Mouse (Mus musculus) CH12.LX (cell line): Measurements from ENCODE around the gene Fam213b. TPM values are rescaled to one million over a fixed set of nuclear protein-coding genes. Genes with fewer than 3 reads are reported as not detected.

ENCODE experiments used
- DNase-seq: peaks from one replicate; pipeline ENCODE4 v3.0.0-alpha.2; 2013; ENCODE audit errors: extremely low read depth
- H3K27ac ChIP-seq: 2 replicates; pipeline ENCODE4 v1.5.1; 2012; ENCODE audit warnings: low read depth, mild to moderate bottlenecking, control low read depth, moderate library complexity; ENCODE audit not compliant: insufficient read depth
- H3K27me3 ChIP-seq: replicated peaks from 2 replicates; pipeline ENCODE3; 2012; ENCODE audit warnings: inconsistent platforms
- H3K36me3 ChIP-seq, 2 experiments: replicated peaks in 1 of 2; 2 replicates each; pipeline versions ENCODE3 to v1.6.1; 2012; ENCODE audit warnings: inconsistent platforms in 1 of 2, low read length in 1 of 2, mild to moderate bottlenecking in 1 of 2, mixed read lengths in 1 of 2, moderate library complexity in 1 of 2; ENCODE audit not compliant: control insufficient read depth in 1 of 2, insufficient read depth in 1 of 2
- H3K4me1 ChIP-seq, 2 experiments: 2 replicates each; pipeline ENCODE4 v1.6.1; 2012; ENCODE audit warnings: inconsistent platforms in 1 of 2, moderate library complexity in 1 of 2; ENCODE audit not compliant: insufficient read depth in 2 of 2, control insufficient read depth in 1 of 2
- H3K4me2 ChIP-seq: 2 replicates; pipeline ENCODE4 v1.6.1; 2012; ENCODE audit warnings: low read depth, mild to moderate bottlenecking, control low read depth; ENCODE audit not compliant: poor library complexity, insufficient read depth, severe bottlenecking
- H3K4me3 ChIP-seq, 3 experiments: fragments of 150-350 bp in 1 of 3; sonication (generic) in 1 of 3; replicated peaks in 1 of 3; 2 replicates each; pipeline versions ENCODE3 to v1.5.1; 2011 to 2012; ENCODE audit warnings: low read depth in 2 of 3, low read length in 2 of 3, mild to moderate bottlenecking in 2 of 3, moderate library complexity in 2 of 3, control low read depth in 1 of 3, improper control_type of control experiment in 1 of 3, inconsistent platforms in 1 of 3, mixed read lengths in 1 of 3; ENCODE audit not compliant: poor library complexity in 1 of 3
- H3K79me2 ChIP-seq: replicated peaks from 2 replicates; pipeline ENCODE4 v1.6.1; 2012; ENCODE audit warnings: mild to moderate bottlenecking, moderate library complexity; ENCODE audit not compliant: control insufficient read depth, poor library complexity, insufficient read depth, severe bottlenecking; ENCODE audit errors: extremely low read depth
- H3K9ac ChIP-seq: 2 replicates; pipeline ENCODE4 v1.6.1; 2012; ENCODE audit warnings: low read depth, mild to moderate bottlenecking, control low read depth, moderate library complexity; ENCODE audit not compliant: insufficient read depth
- H3K9me3 ChIP-seq: replicated peaks from 2 replicates; pipeline ENCODE3; 2012; ENCODE audit warnings: low read length, inconsistent platforms, mixed read lengths
- CHD2 ChIP-seq: IDR thresholded peaks from 2 replicates; pipeline ENCODE4 v1.6.1; 2011; ENCODE audit warnings: low read length, improper control_type of control experiment
- CTCF ChIP-seq, 2 experiments: IDR thresholded peaks in 1 of 2; conservative IDR thresholded peaks in 1 of 2; 2 replicates each; pipeline ENCODE4 v1.5.1; 2011 to 2012; ENCODE audit warnings: low read depth in 2 of 2, low read length in 2 of 2, improper control_type of control experiment in 1 of 2, inconsistent platforms in 1 of 2, mild to moderate bottlenecking in 1 of 2, moderate library complexity in 1 of 2
- E2F4 ChIP-seq: IDR thresholded peaks from 2 replicates; pipeline ENCODE4 v1.6.1; 2011; ENCODE audit warnings: low read depth, low read length, improper control_type of control experiment; ENCODE audit not compliant: insufficient replicate concordance
- EP300 ChIP-seq: IDR thresholded peaks from 2 replicates; pipeline ENCODE4 v1.6.1; 2011; ENCODE audit warnings: low read length, improper control_type of control experiment
- ETS1 ChIP-seq: conservative IDR thresholded peaks from 2 replicates; pipeline ENCODE4 v1.6.1; 2012; ENCODE audit warnings: low read depth, mild to moderate bottlenecking, inconsistent platforms, low read length, improper control_type of control experiment, moderate library complexity
- GABPA ChIP-seq: IDR thresholded peaks from 2 replicates; pipeline ENCODE4 v1.6.1; 2012; ENCODE audit warnings: low read depth, low read length, improper control_type of control experiment, inconsistent platforms; ENCODE audit not compliant: insufficient replicate concordance
- IRF4 ChIP-seq: IDR thresholded peaks from 2 replicates; pipeline ENCODE4 v1.6.1; 2014; ENCODE audit warnings: low read depth, mild to moderate bottlenecking, inconsistent platforms, low read length, improper control_type of control experiment
- JUN ChIP-seq: IDR thresholded peaks from 2 replicates; pipeline ENCODE4 v1.6.1; 2011; ENCODE audit warnings: low read depth, mild to moderate bottlenecking, low read length, improper control_type of control experiment, moderate library complexity; ENCODE audit not compliant: insufficient read depth
- JUND ChIP-seq: conservative IDR thresholded peaks from 2 replicates; pipeline ENCODE4 v1.6.1; 2011; ENCODE audit warnings: low read depth, low read length, improper control_type of control experiment
- MAFK ChIP-seq: IDR thresholded peaks from 2 replicates; pipeline ENCODE4 v1.6.1; 2011; ENCODE audit warnings: low read length, improper control_type of control experiment; ENCODE audit not compliant: insufficient replicate concordance
- MAZ ChIP-seq: IDR thresholded peaks from 2 replicates; pipeline ENCODE4 v1.6.1; 2012; ENCODE audit warnings: low read depth, mild to moderate bottlenecking, inconsistent platforms, low read length, improper control_type of control experiment, moderate library complexity
- MEF2A ChIP-seq: IDR thresholded peaks from 2 replicates; pipeline ENCODE4 v1.6.1; 2014; ENCODE audit warnings: low read depth, mild to moderate bottlenecking, inconsistent platforms, low read length, improper control_type of control experiment, borderline replicate concordance
- MXI1 ChIP-seq: IDR thresholded peaks from 2 replicates; pipeline ENCODE4 v1.6.1; 2011; ENCODE audit warnings: mild to moderate bottlenecking, low read depth, low read length, improper control_type of control experiment
- NELFE ChIP-seq: IDR thresholded peaks from 2 replicates; pipeline ENCODE4 v1.6.1; 2011; ENCODE audit warnings: low read depth, low read length, improper control_type of control experiment
- POLR2A ChIP-seq: IDR thresholded peaks from 2 replicates; pipeline ENCODE4 v1.6.1; 2011; ENCODE audit warnings: low read depth, mild to moderate bottlenecking, improper control_type of control experiment, low read length
- RCOR1 ChIP-seq: conservative IDR thresholded peaks from 2 replicates; pipeline ENCODE4 v1.6.1; 2012; ENCODE audit warnings: low read depth, mild to moderate bottlenecking, inconsistent platforms, low read length, improper control_type of control experiment
- SIN3A ChIP-seq: IDR thresholded peaks from 2 replicates; pipeline ENCODE4 v1.6.1; 2012; ENCODE audit warnings: low read length, improper control_type of control experiment, inconsistent platforms
- SMC3 ChIP-seq: IDR thresholded peaks from 2 replicates; pipeline ENCODE4 v1.6.1; 2011; ENCODE audit warnings: low read depth, low read length, improper control_type of control experiment
- UBTF ChIP-seq: IDR thresholded peaks from 2 replicates; pipeline ENCODE4 v1.6.1; 2012; ENCODE audit warnings: low read depth, mild to moderate bottlenecking, inconsistent platforms, low read length, improper control_type of control experiment, moderate library complexity
- USF1 ChIP-seq: IDR thresholded peaks from 2 replicates; pipeline ENCODE4 v1.6.1; 2014; ENCODE audit warnings: low read depth, mild to moderate bottlenecking, inconsistent platforms, low read length, improper control_type of control experiment
- USF2 ChIP-seq: conservative IDR thresholded peaks from 2 replicates; pipeline ENCODE4 v1.6.1; 2011; ENCODE audit warnings: low read depth, low read length, improper control_type of control experiment
- ZKSCAN1 ChIP-seq: IDR thresholded peaks from 2 replicates; pipeline ENCODE4 v1.6.1; 2012; ENCODE audit warnings: low read depth, inconsistent platforms, low read length, improper control_type of control experiment, borderline replicate concordance
- ZMIZ1 ChIP-seq: IDR thresholded peaks from 2 replicates; pipeline ENCODE4 v1.6.1; 2012; ENCODE audit warnings: low read depth, mild to moderate bottlenecking, inconsistent platforms, low read length, improper control_type of control experiment
- ZNF384 ChIP-seq: IDR thresholded peaks from 2 replicates; pipeline ENCODE4 v1.6.1; 2012; ENCODE audit warnings: low read depth, low read length, improper control_type of control experiment, inconsistent platforms
- dilution Hi-C: fragments of 300-500 bp; cut with MboI; formaldehyde crosslinking; loops from 2 replicates; pipeline ENCODE4 v1.14.3; 2020; ENCODE audit warnings: low sequenced_read_pairs; ENCODE audit not compliant: extremely low pct_unique_long_range_greater_than_20kb, extremely low pct_ligation_motif_present
- in situ Hi-C: fragments of 300-500 bp; cut with MboI; formaldehyde crosslinking; loops from 3 replicates; pipeline ENCODE4 v1.14.3; 2019; ENCODE audit warnings: low sequenced_read_pairs, low pct_ligation_motif_present, low pct_unique_long_range_greater_than_20kb, mixed read lengths
- polyA plus RNA-seq: library from polyadenylated mRNA; unstranded; fragments of >175 nt; gene quantifications from 2 replicates; pipeline ENCODE4 v1.2.1, GENCODE M21; 2012; ENCODE audit warnings: low read depth; ENCODE audit not compliant: insufficient read length
- total RNA-seq, 2 experiments: library from RNA; depleted of rRNA; stranded (reverse); fragments of 300-350 nt in 1 of 2; fragments of >200 nt in 1 of 2; gene quantifications; 2 replicates each; pipeline ENCODE4 v1.2.3; 2012 to 2014

The Fam213b gene
- total and polyA plus RNA-seq, 3 experiments: 5.5 to 49.8 (median 6.1) TPM

- no peak for TF ChIP-seq SMC3
- TF ChIP-seq E2F4: peak; percentile 90; the same call in 1 of the 2 replicates
- no peak for TF ChIP-seq ZKSCAN1
- TF ChIP-seq JUND: no peak
- TF ChIP-seq IRF4: no peak
- peak; percentile 56 for TF ChIP-seq NELFE
These were observed 5.5 kb upstream of the Fam213b start (continued) for GRCm38 (mm10) chr4:154904185-154905071.

DNA sequence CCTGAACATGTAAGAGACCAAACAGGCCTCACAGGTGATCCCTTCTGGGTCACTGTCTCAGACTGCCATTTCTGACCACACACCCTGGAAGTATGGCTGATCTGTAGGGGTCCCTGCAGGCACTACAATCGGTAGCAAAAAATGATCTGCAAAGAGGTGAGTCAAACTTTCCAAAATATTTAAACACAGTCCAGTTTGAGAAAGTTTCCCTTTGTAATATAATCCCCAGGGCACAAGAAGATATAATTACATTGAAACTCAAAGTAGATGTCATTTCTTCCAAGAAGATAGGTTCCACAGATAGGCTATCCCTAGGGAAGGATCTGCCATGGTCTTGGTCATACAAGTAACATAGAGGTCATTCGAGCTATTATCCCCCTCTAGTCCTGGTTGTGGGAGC, 3.4 kb upstream of the Fam213b start:
- Histone ChIP-seq H3K79me2 (peaks cover 9% of the 10 kb centered on the region), H3K4me1 (peaks cover 22% of the 10 kb centered on the region in 2 experiments)
- in situ Hi-C loops: no loop called here
- TF ChIP-seq EP300 (peak; percentile 26; the same call in 1 of the 2 replicates), JUN (peak; percentile 73), MEF2A (peak; percentile 71; the same call in 1 of the 2 replicates), ZMIZ1 (no peak), JUND (peak; percentile 73), ETS1 (peak; percentile 77), UBTF (no peak), CTCF (conservative IDR thresholded peaks at IDR 0.05 in 1 of 2, IDR thresholded peaks at IDR 0.05 in 1 of 2; ENCODE audit: low read depth in 2 of 2, low read length in 2 of 2) (no peak)
- TF ChIP-seq, all 38 proteins: peak for 5
- Histone ChIP-seq H3K4me2 (no peak overlapping the region), H3K4me3 (no peak overlapping the region), H3K27ac (no peak overlapping the region), H3K27me3 (no peaks in the 10 kb centered on the region), H3K9ac (no peak overlapping the region), H3K9me3 (peaks cover 11% of the 10 kb centered on the region), H3K36me3 (no peaks in the 10 kb centered on the region)
- dilution Hi-C loops: no loop called here
- DNase-seq: no peak

GRCm38 (mm10) chr4:154897676-154898465, 1.1 kb downstream of the Fam213b start:
- peaks cover 1% of the 10 kb centered on the region for H3K27me3 ChIP-seq
- 0 out of 2 replicates have a peak overlapping the region, but pooled peaks have one; percentile 18 for H3K4me2 ChIP-seq
- TF ChIP-seq CHD2 (no peak), USF2 (no peak), MXI1 (no peak), SIN3A (no peak), E2F4 (no peak), POLR2A (no peak), ZNF384 (no peak), MAZ (no peak), USF1 (no peak), JUN (no peak), MAFK (no peak), RCOR1 (no peak), NELFE (no peak), GABPA (no peak), CTCF (conservative IDR thresholded peaks at IDR 0.05 in 1 of 2, IDR thresholded peaks at IDR 0.05 in 1 of 2; ENCODE audit: low read depth in 2 of 2, low read length in 2 of 2) (no peak)
- no peak for DNase-seq
- peak overlapping the region in 1 of 3 experiments; percentile 62 for H3K4me3 ChIP-seq
- dilution Hi-C loops: loop anchor here (25.0 kb wide), 1 partner anchor 139 kb away; no protein-coding TSS in a partner anchor
- no peaks in the 10 kb centered on the region for H3K36me3 ChIP-seq
- no peak overlapping the region for H3K27ac ChIP-seq
- in situ Hi-C loops: no loop called here
- H3K79me2 ChIP-seq: no peaks in the 10 kb centered on the region
- H3K9ac ChIP-seq: no peak overlapping the region
- peaks cover 11% of the 10 kb centered on the region for H3K9me3 ChIP-seq
- peaks cover 17 to 20% of the 10 kb centered on the region in 2 experiments for H3K4me1 ChIP-seq
